Mouse (Mus musculus) frontal cortex, postnatal 25 days (tissue): ENCODE results near the gene Olfr441.
"Not testable (repeated sequence)": the region's sequence is repeated elsewhere in the genome, so short reads cannot be mapped to it uniquely, and the experiment has no call there.

Experiments
- DNase-seq, 2 experiments: peaks; one replicate each; pipeline ENCODE4 v3.0.0; 2022; ENCODE audit warnings: low spot score in 2 of 2

Gene Olfr441

DNA sequence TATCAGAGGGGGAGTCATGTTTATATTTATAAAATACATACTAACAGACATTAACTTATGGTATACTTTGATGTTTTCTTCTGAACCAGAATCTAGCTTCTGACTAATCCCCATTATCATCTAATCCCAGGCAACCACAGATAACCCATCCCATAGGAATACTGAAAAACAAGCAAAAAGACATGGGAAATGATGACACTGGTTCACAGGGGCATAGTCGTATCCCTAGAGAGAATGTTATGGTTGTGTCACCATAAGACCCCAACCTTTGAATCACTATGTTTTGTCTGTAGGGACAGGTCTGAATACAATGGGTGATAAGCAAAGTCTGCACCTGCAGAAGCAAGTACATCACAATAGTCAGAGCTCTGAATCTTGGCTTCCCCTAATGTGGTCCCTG lies at the start of gene Olfr441:
Olfr441 (plus strand) TSS at position 301 of the 400 bp plus-strand sequence.
- DNase-seq = not testable (repeated sequence)

DNA sequence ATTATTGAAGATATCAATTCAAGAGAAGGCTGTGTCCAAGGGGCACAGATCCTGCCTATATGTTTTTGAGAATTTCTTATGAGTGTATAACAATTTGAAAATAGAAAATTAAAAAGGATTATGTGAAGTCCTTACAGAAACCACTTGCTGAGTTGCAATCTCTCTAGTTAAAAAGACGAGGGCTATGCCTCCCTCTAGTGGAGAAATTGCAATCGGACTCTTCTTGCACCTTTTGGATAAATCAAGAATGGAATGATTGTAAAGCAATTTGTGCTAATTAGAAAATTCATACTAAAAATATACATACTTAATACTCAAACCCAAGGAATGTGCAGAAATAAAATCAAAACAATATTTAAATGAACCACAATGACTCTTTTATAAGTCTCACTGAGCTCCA lies 27.4 kb upstream of the Olfr441 start:
- DNase-seq = no peak

- DNase-seq = not testable (repeated sequence)
Measured at GRCm38 (mm10) chr6:43081405-43081804, 24.8 kb upstream of the Olfr441 start.

- not testable (repeated sequence) for DNase-seq
Measured at GRCm38 (mm10) chr6:43146267-43146666, 40.1 kb downstream of the Olfr441 start, which contains the start of gene Olfr237-ps1. Gene Olfr237-ps1 (plus strand): TSS chr6:43146567.

DNA sequence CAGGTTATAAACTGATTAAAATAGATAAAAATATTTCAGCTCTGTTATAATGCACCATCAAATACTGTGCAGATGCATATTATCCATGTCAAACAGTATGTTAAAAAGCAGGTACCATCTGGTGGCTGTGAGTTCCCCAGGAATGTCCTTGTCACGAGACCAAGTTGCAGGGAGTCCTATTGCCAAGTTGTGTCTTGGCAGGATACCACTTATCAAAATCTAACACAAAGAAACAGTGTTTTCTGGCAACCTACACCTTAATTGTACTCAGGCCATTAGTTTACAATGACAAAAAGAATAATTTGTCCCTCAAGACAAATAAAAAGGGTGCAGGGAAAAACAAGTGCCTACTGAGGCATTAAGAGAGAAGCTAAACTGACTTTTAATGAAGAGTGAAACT lies 53.3 kb downstream of the Olfr441 start:
- no peak for DNase-seq

GRCm38 (mm10) chr6:43162982-43163381 lies 56.8 kb downstream of the Olfr441 start, which contains the start of gene Olfr437:
Gene Olfr437 (plus strand): TSS chr6:43163282.
- DNase-seq = no peak

- no peak for DNase-seq
Measured at GRCm38 (mm10) chr6:43167246-43167645, 61.1 kb downstream of the Olfr441 start.
